Mouse (Mus musculus) spleen, adult 2 months (tissue): ENCODE data around the gene Cmklr1.

ENCODE experiments used
- CTCF ChIP-seq: fragments of 200-500 bp; IDR thresholded peaks from 2 replicates; pipeline ENCODE4 v1.5.1; 2011; ENCODE audit warnings: mild to moderate bottlenecking, inconsistent platforms; ENCODE audit not compliant: insufficient read depth, insufficient read length, insufficient replicate concordance; ENCODE audit errors: extremely low read depth
- POLR2A ChIP-seq: fragments of 200-500 bp; IDR thresholded peaks from 2 replicates; pipeline ENCODE4 v1.6.1; 2011; ENCODE audit warnings: low read depth, low read length, inconsistent platforms

- no peak for TF ChIP-seq POLR2A
- no peak for TF ChIP-seq CTCF
These were observed 56.1 kb downstream of the Cmklr1 start for GRCm38 (mm10) chr5:113593911-113594705.
